Mouse (Mus musculus) heart, adult 9 months (tissue): ENCODE results near the gene Gsto2.

Source experiments
- DNase-seq, 2 experiments: peaks; one replicate each; pipeline ENCODE4 v3.0.0; 2022; ENCODE audit warnings: low spot score in 2 of 2

Gsto2 gene

DNA sequence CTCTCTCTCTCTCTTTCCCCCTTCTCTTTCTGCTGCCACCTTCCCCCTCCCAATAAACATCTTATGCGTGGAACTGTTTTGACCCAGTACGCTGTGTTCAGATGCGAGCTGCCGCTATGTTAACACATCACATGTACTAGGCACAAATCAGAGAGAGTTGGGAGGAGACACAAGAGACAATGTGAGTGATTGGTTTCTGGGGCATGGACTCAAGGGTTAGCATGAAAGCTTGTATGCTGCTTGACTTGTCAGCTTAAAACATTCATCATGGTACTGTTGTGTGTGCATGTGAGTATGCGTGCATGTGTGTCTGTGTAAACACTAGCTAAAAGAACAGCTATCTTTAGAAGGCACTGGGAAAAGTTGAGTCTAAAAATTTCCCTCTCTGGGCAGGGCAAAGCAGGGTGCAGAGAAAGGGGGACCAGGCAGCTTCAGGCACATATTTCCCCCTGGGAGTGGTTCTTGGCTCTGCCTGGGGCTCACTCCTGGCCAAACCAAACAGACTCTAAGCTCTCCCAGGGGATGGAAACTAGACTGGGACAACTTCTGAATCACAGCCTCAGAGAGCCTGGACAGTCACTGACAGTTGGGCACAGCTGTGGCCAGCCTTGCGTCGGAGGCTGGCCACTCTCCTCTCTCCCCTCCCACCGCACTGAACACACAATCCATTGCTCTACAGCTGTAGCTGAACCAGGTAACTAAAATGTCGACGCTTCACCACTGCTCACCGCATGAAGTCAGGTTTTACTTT is 26.4 kb downstream of the Gsto2 start:
- DNase-seq, result peak; percentile 70 to 80

GRCm38 (mm10) chr19:47893092-47893491 is 27.8 kb downstream of the Gsto2 start:
- DNase-seq, result no peak

- DNase-seq, result no peak
Observed at GRCm38 (mm10) chr19:47898472-47899079, 33.2 kb downstream of the Gsto2 start.

DNA sequence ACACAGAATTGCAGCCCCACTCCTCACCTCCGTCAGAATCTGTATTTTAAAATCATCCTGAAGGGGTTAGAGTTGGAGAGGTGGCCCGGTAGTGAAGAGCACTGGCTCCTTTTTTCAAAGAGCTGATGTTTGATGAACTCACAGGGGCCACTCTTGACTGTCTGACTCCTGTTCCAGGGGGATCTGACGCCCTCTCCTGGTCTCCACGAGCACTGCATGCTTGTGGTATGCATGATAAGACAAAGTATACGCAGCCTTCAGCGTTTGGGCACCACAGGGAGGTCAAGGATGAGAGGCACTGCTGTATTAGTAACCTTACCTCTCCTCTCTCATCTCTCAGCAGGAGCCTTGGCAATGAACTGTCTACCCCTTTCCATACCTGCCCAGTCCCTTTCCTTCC is 34.7 kb downstream of the Gsto2 start:
- no peak for DNase-seq

DNA sequence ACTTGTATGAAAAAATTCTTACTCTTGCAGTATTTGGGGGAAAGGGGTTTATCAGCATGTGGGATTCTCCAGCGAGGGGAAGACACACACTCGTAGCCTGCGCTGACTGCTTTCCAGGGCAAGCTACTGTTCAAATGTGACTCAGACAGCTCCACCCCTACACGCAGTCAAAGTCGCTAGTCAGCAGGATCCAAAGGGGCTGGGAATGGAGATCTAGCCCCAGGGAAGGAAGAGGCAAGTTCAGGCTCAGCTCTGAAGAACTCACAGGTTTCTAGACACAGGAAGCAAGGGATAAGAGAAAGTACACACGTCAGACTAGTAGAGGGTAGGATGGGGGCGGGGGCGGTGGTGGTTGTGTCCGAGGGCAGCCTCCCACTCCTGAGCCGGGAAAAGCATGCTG is 35.2 kb downstream of the Gsto2 start:
- DNase-seq, result no peak

DNA sequence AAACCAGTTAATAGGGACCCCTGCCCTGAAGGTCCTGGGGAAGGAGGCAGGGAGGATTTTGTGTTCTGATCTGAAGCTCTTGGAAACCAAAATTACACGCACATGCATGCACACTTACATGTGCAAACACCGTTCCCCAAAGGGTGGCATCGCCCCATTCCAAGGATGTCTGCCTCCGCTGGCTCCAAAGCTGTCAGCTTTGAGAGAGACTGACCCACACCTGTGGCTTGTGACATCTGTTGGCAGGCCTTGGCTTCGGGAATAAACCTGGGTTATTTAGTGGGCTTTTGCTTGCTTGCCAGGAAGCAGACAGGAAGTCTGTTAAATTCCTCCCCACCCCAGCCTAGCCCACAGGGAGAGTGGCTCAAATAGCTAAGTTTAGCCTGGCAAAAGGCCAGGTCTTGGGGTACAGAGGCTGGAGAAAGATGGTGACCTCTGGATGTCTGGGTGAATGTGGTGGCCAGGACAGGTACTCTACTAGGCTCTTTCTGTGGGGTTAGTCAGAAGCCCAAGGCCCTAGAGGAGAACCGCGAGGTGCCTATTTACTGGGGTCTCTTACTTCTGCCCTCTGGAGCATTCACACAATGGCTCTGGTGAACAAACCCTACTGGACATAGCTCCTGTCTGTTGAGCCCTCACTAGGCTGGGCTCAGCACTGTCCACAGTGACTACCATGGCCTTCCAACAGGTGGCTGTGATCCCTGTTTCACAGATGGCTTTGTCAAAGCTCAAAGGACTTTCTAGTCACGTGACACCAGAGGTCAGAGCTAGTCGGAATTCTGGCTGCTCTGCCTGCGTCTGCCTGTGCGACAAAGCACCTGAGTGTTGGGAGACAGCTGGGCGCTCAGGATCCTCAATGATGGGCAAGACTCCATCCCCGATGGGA is 37.2 kb downstream of the Gsto2 start:
- DNase-seq, result peak in 1 of 2 experiments; percentile 44

GRCm38 (mm10) chr19:47903679-47904078 is 38.3 kb downstream of the Gsto2 start:
- DNase-seq, result no peak

DNA sequence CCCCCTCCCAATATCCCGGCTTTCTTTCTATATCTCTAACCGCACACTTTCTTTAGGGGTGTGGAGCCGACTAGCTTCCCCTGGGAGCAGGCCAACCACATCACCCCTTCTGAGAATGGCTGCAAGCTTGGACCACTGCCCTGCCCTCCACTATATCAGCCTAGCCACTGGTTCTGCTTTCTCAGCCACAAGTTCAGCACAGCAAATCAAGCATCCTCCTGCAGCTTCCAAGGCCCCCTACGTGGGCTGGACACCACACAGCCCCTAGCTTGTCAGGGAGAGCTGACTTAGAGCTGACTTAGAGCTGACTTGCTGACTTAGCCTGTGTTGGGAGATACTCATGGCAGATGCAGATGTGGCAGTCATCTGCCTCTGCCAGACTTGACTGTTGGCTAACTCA is 39.7 kb downstream of the Gsto2 start:
- DNase-seq, result no peak

DNA sequence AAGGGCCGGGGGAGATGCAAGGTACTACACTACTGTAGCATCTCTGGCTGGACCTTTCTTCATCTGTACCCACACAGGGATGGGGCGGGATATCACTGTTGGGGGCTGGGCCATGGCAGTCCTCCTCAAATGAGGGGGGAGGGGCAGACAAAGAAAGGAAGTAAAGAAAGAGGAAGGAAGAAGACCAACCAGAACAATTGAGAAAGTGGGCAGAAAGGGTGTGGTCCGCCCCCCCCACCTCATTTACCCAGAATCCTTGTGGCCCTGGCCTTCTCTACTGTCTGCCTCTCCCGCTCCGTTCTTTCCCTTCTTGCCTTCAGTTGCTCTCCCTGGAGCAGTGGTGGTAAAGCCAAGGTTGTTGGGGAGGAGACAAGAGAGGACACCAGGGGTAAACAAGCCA is 40.3 kb downstream of the Gsto2 start:
- no peak for DNase-seq

DNA sequence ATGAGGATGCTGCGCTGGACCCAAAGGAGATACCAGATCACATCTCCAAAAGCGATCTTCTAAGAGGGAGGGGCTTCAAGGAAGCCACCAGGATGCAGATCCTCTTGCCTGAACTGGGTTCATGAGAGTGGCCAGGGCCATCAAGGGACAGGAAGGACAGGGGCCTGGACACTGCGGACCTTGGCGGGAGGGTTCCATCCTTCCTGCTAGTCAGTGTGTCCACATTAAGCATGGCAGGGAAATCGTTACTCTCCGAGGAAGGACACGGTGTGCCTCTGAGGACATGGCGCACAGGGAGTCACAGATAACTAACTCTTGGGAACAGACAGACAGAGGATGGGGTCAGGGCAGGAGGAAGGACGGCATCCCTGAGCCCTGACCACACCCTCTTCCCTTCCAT is 42.3 kb downstream of the Gsto2 start:
- DNase-seq, result no peak

DNA sequence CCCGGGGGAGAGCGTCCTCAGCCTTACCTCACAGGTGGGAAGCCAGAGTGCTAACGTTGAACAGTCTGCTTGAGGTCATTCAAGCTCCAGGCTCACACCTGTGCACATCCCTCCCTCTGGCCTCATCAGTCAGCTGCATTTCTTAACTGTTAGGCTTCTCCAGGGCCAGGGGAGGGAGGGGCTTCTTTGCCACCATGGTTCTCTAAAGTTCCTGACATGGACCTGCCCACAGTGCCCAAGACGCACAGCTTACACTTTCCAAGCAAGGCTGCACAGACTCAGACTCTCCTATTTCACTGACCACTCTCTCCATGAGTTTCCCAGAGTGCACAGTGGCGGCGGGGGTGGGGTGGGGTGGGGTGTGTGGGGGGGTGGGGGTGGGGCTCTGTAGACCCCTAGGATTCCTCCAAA is 43.6 kb downstream of the Gsto2 start:
- no peak for DNase-seq

- DNase-seq, result no peak
Observed at GRCm38 (mm10) chr19:47909387-47910116, 44.2 kb downstream of the Gsto2 start.

- no peak for DNase-seq
Observed at GRCm38 (mm10) chr19:47910117-47910618, 44.8 kb downstream of the Gsto2 start.

DNA sequence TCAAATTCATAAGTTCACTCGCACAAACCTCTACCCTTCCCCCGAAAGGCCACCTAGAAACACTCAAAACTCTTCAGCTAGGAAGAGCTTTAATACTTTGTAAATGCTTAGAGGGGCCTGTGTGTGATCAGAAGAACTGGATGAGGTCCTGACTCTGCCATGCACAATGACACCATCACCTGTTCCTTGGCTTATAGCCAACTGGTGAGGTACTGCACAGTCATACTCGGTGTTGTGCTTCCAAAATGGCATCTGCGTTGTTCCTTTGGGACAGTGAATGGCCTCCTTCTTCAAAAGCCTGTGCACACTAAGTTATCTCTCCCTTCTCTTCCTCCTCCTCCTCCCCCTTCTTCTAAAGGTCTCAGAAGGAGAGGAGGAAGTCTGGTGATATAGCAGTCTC is 45.4 kb downstream of the Gsto2 start:
- no peak for DNase-seq

GRCm38 (mm10) chr19:47913344-47913743 is 48.0 kb downstream of the Gsto2 start:
- no peak for DNase-seq

DNA sequence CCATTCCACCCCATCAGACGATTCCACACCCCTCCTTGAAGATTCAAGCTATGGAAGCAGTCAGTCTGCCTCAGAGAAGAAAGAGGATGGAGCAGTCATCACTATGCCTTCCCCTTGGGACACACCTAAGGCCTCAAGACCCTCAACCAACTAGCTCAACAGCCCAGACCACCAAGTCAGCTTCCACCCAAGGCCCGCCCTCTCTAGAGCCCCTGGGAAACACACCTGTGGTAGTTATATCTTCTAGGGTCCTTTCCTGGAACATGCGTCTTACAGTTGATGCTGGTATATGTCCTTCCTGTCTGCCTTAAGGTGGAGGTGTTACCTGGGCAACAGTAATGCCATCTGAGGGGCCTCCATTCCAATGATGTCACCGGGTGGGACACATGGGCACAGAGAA is 48.9 kb downstream of the Gsto2 start:
- no peak for DNase-seq

DNA sequence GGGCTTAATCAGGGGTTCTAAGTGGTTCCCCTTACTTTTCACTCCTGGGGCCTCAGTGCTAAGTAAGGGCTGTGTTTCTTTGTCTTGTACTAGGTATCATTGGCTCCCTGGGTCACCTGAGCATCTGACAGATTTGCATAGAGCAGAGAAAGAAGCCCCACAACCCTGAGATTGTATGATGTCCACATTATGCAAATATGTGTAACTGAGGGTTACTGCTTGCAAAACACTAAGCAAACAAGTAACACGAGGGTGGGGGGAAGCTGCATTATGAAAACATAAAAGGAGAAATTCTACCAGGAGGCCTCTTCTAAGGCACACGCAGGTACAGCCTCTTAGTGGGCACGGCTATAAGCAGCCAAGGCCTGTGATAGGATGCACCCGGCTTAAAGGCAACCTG is 49.9 kb downstream of the Gsto2 start:
- no peak for DNase-seq

- DNase-seq, result no peak
Observed at GRCm38 (mm10) chr19:47917396-47917795, 52.1 kb downstream of the Gsto2 start.

- DNase-seq, result no peak
Observed at GRCm38 (mm10) chr19:47918016-47918415, 52.7 kb downstream of the Gsto2 start.

DNA sequence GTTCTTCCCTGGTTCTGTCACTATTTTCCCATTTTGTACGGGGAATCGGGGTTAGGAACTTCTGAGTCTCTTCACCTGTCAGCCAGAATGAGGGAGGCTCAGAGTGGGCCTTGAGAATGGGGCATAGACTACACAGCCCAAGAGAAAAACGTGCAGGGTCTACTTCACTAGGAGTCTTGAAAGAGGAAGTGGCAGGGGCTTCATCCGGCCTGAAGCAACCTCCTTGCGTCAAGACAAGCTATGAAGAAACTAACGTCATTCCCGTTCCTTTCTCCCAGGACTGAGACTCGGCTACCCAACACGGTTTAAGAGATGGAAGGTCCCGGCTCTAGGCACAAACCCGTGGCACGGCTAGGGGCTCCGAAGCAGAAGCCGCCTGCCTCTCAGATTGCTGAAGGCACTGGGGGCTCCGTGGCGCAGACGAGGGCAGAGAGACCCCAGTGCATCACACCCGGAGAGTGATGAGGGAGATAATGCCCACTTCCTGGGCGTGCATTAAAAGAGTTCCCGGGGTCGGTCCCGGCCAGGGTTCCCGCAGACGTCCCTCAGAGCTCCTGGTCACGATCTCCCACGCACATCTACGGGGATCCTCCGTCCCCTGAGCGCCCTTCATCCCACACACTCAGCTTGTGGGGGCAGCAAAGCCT is 53.2 kb downstream of the Gsto2 start:
- DNase-seq, result peak in 1 of 2 experiments; percentile 31
